Mouse (Mus musculus): ENCODE measurements around the gene Polr2l.

The Polr2l gene

DNA sequence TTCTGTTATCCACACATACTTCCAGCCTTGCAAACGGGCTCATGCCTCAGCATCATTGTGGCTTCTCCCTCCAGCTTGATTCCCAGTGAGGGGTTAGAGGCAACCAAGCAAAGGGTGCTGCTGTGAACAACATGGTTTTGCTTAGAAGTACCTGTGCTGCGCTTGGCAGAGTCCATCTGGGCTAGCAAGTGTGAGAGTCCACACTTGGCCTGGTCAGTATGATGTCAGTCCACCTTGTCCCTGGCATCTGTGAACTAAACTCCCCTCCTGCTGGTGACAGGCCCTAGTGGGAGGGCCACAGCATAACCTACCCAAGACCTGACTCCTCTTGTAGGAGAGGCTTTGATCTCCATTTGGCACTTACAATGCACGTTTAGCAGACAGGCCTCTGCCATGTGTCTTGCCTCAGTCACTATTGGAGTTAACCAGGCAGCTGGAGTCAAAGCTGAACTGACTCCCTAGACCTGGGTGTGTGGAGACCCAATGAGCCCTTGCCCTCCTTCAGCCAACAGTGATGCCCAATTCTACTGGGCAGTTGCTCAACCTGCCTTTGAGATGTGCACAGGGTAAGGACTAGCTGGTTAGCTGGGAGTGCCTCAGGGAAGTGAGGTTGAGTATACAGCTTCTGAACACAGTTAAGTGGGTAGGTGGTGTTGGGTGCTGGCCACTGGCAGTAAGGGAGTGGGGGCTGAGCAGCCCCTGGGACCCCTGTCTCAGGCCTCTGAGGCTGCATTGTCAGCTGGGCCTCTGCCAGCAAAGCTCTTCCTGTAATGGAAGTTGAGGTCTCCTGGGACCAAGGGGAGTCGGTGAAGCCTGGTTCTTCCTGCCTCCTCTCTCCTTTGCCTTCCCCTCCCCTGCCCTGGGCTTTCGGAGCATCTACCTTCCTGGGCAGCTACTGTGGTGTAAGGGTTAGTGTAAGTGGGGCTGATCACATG lies 9.5 kb upstream of the Polr2l start:
- DNase-seq, result no peak

GRCm38 (mm10) chr7:141483114-141483653 lies 8.3 kb upstream of the Polr2l start:
- no peak for DNase-seq

- DNase-seq, result no peak
Observed at GRCm38 (mm10) chr7:141482531-141483024, 7.6 kb upstream of the Polr2l start.

DNA sequence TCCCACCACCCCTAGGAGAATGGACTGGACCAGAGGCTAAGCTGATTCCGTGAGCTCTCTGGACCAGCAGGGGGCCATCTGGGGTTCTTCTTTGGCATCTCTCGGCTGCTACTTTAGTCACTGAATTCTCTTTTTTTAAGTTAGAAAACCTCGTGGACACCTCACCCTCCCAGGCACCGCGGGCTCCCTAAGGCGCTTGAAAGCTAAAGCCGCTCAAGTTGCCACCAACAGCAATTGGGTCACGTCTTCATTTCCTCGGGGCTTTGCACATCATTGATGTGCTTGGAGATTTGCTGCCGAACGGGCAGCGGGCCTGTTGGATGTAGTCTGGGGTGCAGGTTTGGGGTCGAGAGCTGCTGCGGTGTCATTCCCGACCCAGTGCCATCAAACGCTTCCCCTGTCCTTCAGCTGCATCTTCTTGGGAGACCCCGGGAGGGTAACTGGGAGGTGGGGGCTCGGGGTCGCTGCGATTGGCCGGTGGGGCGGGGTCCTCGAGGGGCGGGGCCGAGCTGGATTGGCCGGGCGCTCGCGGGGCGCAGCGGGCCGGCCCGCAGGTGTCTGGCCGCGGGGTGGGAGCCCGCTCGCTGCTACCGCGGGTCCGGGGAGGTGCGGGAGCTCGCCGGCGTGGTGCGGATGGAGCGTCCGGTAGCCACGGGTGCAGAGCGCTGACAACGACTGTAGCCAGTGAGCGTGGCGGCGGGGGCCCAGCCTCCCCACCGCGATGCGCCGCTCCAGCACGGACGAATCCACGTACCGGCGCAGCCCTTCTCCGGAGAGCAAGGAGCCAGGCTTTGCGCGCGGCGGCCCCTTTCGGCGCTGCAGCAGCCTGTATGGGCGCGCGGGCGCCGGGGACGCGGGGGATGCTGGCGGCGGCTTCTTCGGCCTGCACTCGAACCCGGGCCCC lies 6.8 kb upstream of the Polr2l start:
- DNase-seq, result peak in 1 of 2 experiments; percentile 42

DNA sequence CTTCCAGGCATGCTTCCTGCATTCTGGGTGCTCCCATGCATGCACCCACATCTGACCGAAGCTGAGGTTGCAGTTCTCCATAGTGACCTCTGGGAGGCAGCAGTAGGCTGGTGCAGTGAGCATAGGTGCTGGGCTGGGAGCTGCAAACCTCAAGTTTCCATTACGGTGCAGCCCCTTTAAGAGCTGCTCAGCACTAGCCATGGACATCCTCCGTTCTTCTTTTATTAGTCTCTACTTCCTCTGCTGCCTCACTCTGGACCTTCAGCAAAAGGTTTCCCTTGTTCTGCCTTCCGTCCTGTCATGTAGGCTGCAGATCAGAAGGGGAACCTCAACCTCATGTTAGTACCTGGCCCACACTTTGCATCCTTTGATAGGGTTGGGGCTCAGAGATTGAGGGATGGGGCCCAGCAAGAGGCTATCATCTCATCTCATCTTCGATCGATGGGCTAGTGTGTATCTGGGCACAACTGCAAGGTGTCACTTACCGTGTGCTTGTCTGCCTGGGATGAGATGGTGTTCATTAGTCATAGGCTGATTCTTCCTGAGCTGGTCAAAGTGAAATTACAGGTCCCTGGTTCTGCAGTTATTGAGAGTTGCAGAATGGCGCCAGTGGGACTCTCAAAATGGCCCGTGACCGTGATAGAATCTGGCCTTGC lies 6.0 kb upstream of the Polr2l start:
- peak; percentile 58 to 68 for DNase-seq

GRCm38 (mm10) chr7:141478270-141478748 lies 3.4 kb upstream of the Polr2l start:
- DNase-seq, result no peak

DNA sequence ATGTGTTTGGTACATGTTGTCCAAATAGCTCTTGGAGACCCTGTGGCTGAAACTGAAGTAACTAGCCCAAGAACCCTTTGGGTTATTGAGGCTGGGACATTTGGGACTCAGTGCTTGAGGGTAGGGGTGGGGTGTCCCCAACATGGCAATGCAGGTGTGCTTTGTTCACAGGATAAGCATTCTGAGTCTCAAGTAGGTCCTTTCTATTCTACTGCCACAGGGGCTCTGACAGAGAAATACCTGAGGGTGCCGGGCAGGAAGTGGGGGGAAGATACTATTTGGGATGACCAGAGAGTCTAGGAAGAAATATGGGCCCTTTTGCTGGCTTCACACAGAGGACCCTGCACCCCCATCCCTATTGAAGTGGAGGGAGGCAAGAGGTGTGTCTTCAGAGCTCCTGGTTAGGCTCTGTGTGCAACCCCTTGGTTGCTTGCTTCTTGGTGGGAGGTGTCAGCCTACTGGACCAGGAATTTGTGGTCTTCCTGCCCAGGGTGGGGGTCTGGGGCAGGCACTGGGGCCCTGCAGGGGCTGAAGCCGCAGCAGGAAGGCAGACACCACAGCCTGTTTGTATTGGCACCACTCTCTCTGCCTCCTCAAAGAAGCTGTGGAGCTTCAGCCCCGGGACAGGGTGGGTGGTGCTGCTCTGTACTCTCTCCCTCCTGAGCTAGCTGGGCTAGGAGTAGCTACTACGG lies 2.8 kb upstream of the Polr2l start:
- no peak for DNase-seq

DNA sequence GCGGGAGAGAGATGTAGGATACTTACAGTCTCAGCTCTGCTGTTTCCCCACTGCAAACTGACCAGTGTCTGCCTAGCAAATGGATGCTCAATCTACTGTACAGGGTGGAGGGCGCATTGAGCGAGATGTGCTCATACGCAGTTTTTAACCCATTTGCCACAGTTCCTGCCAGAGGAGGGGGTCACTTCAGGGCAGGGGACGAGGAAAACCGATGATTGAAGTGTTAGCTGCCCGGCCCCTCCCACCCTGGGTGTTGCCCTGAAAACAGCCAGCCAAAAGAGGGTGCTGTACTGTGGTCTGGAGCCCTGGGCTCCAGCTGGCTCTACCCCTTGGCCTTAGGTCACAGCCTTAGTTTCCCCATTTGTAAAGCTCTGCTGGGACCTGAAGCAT lies 2.0 kb upstream of the Polr2l start:
- no peak for DNase-seq

- DNase-seq, result peak in 1 of 2 experiments; percentile 33
Observed at GRCm38 (mm10) chr7:141476226-141476980, 1.5 kb upstream of the Polr2l start.

- no peak for DNase-seq
Observed at GRCm38 (mm10) chr7:141475805-141476158, 850 bp upstream of the Polr2l start.

GRCm38 (mm10) chr7:141474160-141474559 lies 772 bp downstream of the Polr2l start:
- no peak for DNase-seq

- no peak for DNase-seq
Observed at GRCm38 (mm10) chr7:141472763-141473162, 2.2 kb downstream of the Polr2l start.

- no peak for DNase-seq
Observed at GRCm38 (mm10) chr7:141472226-141472625, 2.7 kb downstream of the Polr2l start.

GRCm38 (mm10) chr7:141471236-141471635 lies 3.7 kb downstream of the Polr2l start:
- DNase-seq, result no peak

DNA sequence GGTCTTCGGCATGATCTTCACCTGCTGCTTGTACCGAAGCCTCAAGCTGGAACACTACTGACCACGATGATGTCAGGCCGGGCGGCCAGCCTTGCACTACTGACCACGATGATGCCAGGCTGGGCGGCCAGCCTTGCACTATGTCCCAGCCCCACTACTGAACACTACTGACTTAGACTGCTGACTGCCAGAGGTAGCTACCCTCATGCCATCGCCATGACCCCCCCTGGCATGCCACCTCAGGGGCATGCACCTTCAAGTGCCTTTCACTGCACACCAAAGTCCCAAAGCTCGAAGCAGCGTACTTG lies 4.3 kb downstream of the Polr2l start:
- no peak for DNase-seq

GRCm38 (mm10) chr7:141469901-141470636 lies 4.9 kb downstream of the Polr2l start:
- no peak for DNase-seq

DNA sequence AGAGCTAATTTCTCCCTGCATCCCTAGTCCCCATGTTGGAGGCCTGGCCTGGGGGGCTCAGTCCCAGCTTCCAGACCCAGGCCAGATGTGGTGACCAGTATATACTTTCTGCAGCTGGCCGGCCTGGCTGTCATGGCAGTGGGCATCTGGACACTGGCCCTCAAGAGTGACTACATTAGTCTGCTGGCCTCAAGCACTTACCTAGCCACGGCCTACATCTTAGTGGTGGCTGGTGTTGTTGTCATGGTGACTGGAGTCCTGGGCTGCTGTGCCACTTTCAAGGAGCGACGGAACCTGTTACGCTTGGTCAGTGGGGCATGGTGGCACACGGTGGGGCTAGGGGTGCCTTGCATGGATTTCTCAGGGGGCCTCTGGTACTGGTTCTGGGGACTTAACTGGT lies 5.6 kb downstream of the Polr2l start:
- no peak for DNase-seq

- DNase-seq, result peak; percentile 45 to 65
Observed at GRCm38 (mm10) chr7:141468522-141469211, 6.3 kb downstream of the Polr2l start.

- no peak for DNase-seq
Observed at GRCm38 (mm10) chr7:141468164-141468521, 6.8 kb downstream of the Polr2l start.
